ENCODE assay signal across 14 mouse cellular contexts in genomic region chr11:103890337-103891186, GRCm38 (mm10).
DNase-seq lines count a peak whose midpoint lies in the region; ATAC-seq and TF ChIP-seq lines count a peak whose summit lies in the region.
"Had no signal": no experiment of that assay in that cellular context is flagged by ENCODE, and none has a peak within 500 bp of the region (broad histone marks: within the 10 kb centered on the region; RNA-seq: fewer than 3 reads in every experiment).

No protein-coding gene starts in this region.

- no peak overlapping the region for H3K4me2 ChIP-seq in midbrain, embryonic 11.5 days
- H3K4me2 ChIP-seq: neural tube, embryonic 12.5 days had no signal

- no peaks in the 10 kb centered on the region for H3K36me3 ChIP-seq in midbrain, embryonic 11.5 days (ENCODE audit: control insufficient read depth, insufficient read depth, low read length)
- H3K36me3 ChIP-seq in midbrain, embryonic 10.5 days = peaks cover 28% of the 10 kb centered on the region

- H3K9me3 ChIP-seq in midbrain, embryonic 11.5 days (ENCODE audit: control insufficient read depth, low read length) = no peaks in the 10 kb centered on the region
- no peaks in the 10 kb centered on the region for H3K9me3 ChIP-seq in midbrain, embryonic 10.5 days (replicated peaks)
- H3K9me3 ChIP-seq: neural tube, embryonic 12.5 days had no signal

- no peak for ATAC-seq in midbrain, embryonic 11.5 days (ENCODE audit: low FRiP score)
- ATAC-seq: CD4-positive, CD25-positive, alpha-beta regulatory T cell, adult 4 months had no signal

- H3K27me3 ChIP-seq in midbrain, embryonic 11.5 days (ENCODE audit: control insufficient read depth, insufficient read depth, low read length) = no peaks in the 10 kb centered on the region
- peaks cover 7% of the 10 kb centered on the region; the same call in 1 of the 2 replicates for H3K27me3 ChIP-seq in midbrain, embryonic 10.5 days (ENCODE audit: low read depth, poor library complexity, severe bottlenecking)
- H3K27me3 ChIP-seq: neural tube, embryonic 12.5 days had no signal

- H3K9ac ChIP-seq in midbrain, embryonic 11.5 days (ENCODE audit: low read length) = no peak overlapping the region
- H3K9ac ChIP-seq: liver, embryonic 14.5 days; neural tube, embryonic 12.5 days had no signal

- 84% methylated on average over 23 of the region's 23 CpGs for WGBS in midbrain, embryonic 11.5 days
- WGBS in midbrain, embryonic 10.5 days = 90% methylated on average over 23 of the region's 23 CpGs

- peaks cover 2% of the 10 kb centered on the region; the same call in 1 of the 2 replicates for H3K4me1 ChIP-seq in midbrain, embryonic 11.5 days (ENCODE audit: control insufficient read depth, insufficient read depth, low read length)
- peaks cover 8% of the 10 kb centered on the region for H3K4me1 ChIP-seq in midbrain, embryonic 10.5 days

- no peak overlapping the region for H3K27ac ChIP-seq in midbrain, embryonic 11.5 days (ENCODE audit: low read depth, low read length)
- no peak overlapping the region for H3K27ac ChIP-seq in midbrain, embryonic 10.5 days (replicated peaks)
- peak overlapping the region; percentile 71; the same call in 1 of the 2 replicates for H3K27ac ChIP-seq in layer of hippocampus, adult 2 months
- H3K27ac ChIP-seq: liver, embryonic 14.5 days; neural tube, embryonic 12.5 days had no signal

- no peak for TF ChIP-seq CTCF in layer of hippocampus, adult 2 months (conservative IDR thresholded peaks at IDR 0.05)

- no peak overlapping the region for H3K4me3 ChIP-seq in midbrain, embryonic 11.5 days (ENCODE audit: low read depth, low read length)
- no peak overlapping the region for H3K4me3 ChIP-seq in midbrain, embryonic 10.5 days
- no peak overlapping the region for H3K4me3 ChIP-seq in layer of hippocampus, adult 2 months
- H3K4me3 ChIP-seq: neural tube, embryonic 12.5 days had no signal

- peak; percentile 31 to 67 for DNase-seq in frontal cortex, adult 2 months (ENCODE audit: extremely low spot score in 1 of 2, low spot score in 1 of 2)
- DNase-seq in frontal cortex, postnatal 25 days (ENCODE audit: low spot score in 2 of 2) = no peak
- DNase-seq in midbrain, embryonic 11.5 days (ENCODE audit: low spot score, missing footprints) = peak; percentile 75
- no peak for DNase-seq in midbrain, embryonic 10.5 days (ENCODE audit: low spot score)
- peak; percentile 54 to 67 for DNase-seq in layer of hippocampus, adult 2 months (ENCODE audit: low spot score in 2 of 2)
- peak; percentile 59 for DNase-seq in retina, postnatal 1 day
- DNase-seq in kidney, postnatal 25 days = no peak
- no peak for DNase-seq in urinary bladder, postnatal 4 days (ENCODE audit: low spot score in 2 of 2)
- DNase-seq: adrenal gland, postnatal 25 days; kidney, postnatal 10 days; lung, postnatal 10 days had no signal

Comparison
In these comparisons a context has a peak if more than half of its experiments do, and no peak if none do; other contexts are left out.
1. DNase-seq: peak in frontal cortex, adult 2 months (2 of 2), midbrain, embryonic 11.5 days (single experiment), layer of hippocampus, adult 2 months (2 of 2) and retina, postnatal 1 day (single experiment); none in frontal cortex, postnatal 25 days (0 of 2), midbrain, embryonic 10.5 days (single experiment), kidney, postnatal 25 days (0 of 2) and urinary bladder, postnatal 4 days (0 of 2).